Mouse (Mus musculus): Measurements from ENCODE around the gene 1700015G11Rik. TPM values are rescaled to one million over a fixed set of nuclear protein-coding genes. Genes with fewer than 3 reads are reported as not detected.

Gene 1700015G11Rik
- polyA plus RNA-seq (2017; shearing (Covaris generic)): not detected

GRCm38 (mm10) chr7:52015628-52016027 is at the start of gene 1700015G11Rik:
TSS of gene 1700015G11Rik (minus strand) at chr7:52015728.

DNA sequence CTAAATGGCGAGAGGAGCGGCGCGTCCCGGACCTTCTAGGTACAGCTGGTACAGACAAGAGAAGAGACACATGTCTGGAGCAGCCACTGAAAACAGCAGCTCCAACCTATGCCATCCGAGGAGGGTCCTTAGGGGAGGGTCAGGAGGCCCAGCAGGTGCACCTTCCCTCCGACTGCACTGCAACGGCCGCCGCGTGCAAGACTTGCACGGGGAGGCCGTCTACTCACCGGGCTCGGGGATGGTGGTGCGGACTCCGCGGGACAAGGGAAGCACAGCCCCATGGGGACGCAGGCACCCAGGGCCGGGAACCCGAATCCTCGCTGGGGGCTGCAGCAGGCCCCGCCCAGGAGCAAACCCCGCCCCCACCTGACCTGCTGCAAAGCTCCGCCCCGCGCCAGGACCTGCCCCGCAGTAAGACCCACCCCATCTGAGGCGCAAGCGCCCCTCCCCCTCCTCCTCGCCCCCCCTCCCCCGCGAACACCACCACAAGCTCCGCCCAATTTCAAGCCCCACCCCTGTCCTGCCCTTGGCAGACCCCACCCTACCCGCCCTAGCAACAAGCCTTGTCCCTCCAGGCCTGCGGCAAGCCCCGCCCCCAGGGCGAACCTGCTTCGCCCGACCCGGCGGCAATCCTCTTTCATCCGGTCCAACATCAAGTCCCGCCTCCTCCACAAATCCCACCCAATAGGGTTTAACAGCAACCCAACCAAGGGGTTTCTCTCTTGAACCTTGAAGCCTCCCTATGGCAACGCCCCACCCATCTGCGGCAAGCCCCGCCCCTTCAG is 9.8 kb downstream of the 1700015G11Rik start, which contains the start of gene Svip:
Gene Svip, minus strand, starts transcription at position 508 of the 785 bp plus-strand sequence.

Other genes starting within 250 kb of the 1700015G11Rik start
- 5.0 TPM for gene Gas2, start 153.7 kb downstream of the 1700015G11Rik start, polyA plus RNA-seq (2017; shearing (Covaris generic))
- gene Fancf, start 153.5 kb downstream of the 1700015G11Rik start, polyA plus RNA-seq (2017; shearing (Covaris generic)): 26.0 TPM
- gene Svip, start 9.7 kb downstream of the 1700015G11Rik start, polyA plus RNA-seq (2017; shearing (Covaris generic)): 1.5 TPM

All from effector memory CD4-positive, alpha-beta T cell, adult 7 months (primary cell).